Mouse (Mus musculus) hindbrain, postnatal 0 days (tissue): Measurements from ENCODE around the gene Tfec. TPM values are rescaled to one million over a fixed set of nuclear protein-coding genes. Genes with fewer than 3 reads are reported as not detected.

ENCODE experiments used
- ATAC-seq: fragments of 200-750 bp; cut with Nextera tagmentation; 2 replicates; pipeline ENCODE4 v1.8.0; 2017; ENCODE audit warnings: mild to moderate bottlenecking, moderate TSS enrichment, moderate library complexity
- DNase-seq: peaks from one replicate; pipeline ENCODE4 v3.0.0-alpha.2; 2015; ENCODE audit warnings: low spot score
- H3K27ac ChIP-seq: fragments of 300-500 bp; sonication (generic); 2 replicates; pipeline ENCODE4 v1.5.1; 2014; ENCODE audit warnings: mild to moderate bottlenecking
- H3K27me3 ChIP-seq: fragments of 300-500 bp; sonication (generic); 2 replicates; pipeline ENCODE4 v1.6.1; 2014; ENCODE audit warnings: low read length, mixed read lengths; ENCODE audit not compliant: insufficient read depth
- H3K36me3 ChIP-seq: fragments of 300-500 bp; sonication (generic); 2 replicates; pipeline ENCODE4 v1.6.1; 2014; ENCODE audit warnings: low read length, mixed read lengths; ENCODE audit not compliant: insufficient read depth
- H3K4me1 ChIP-seq: fragments of 300-500 bp; sonication (generic); 2 replicates; pipeline ENCODE4 v1.6.1; 2014; ENCODE audit warnings: antibody characterized with exemption, low read length, mixed read lengths; ENCODE audit not compliant: insufficient read depth
- H3K4me2 ChIP-seq: fragments of 300-500 bp; sonication (generic); 2 replicates; pipeline ENCODE4 v1.6.1; 2014; ENCODE audit warnings: low read depth, mild to moderate bottlenecking, low read length, moderate library complexity, mixed read lengths
- H3K4me3 ChIP-seq: fragments of 300-500 bp; sonication (generic); 2 replicates; pipeline ENCODE4 v1.5.1; 2014; ENCODE audit warnings: low read length
- H3K9ac ChIP-seq: fragments of 300-500 bp; sonication (generic); replicated peaks from 2 replicates; pipeline ENCODE4 v1.6.1; 2014; ENCODE audit warnings: mild to moderate bottlenecking, low read length, moderate library complexity, mixed read lengths
- H3K9me3 ChIP-seq: fragments of 300-500 bp; sonication (generic); 2 replicates; pipeline ENCODE4 v1.6.1; 2016; ENCODE audit warnings: low read length, mixed read lengths
- CTCF ChIP-seq: IDR thresholded peaks from 2 replicates; pipeline ENCODE4 v1.5.1; 2016; ENCODE audit warnings: antibody characterized with exemption, control low read depth, low read depth
- WGBS: fragments of 180-500 bp; shearing (Covaris S2); extraction: QIAGEN DNeasy Blood & Tissue Kit; methylation state at CpG from one replicate; pipeline ENCODE4 v1.1.7; 2014; 5-methylcytosine and 5-hydroxymethylcytosine counted together
- polyA plus RNA-seq: library from polyadenylated mRNA; unstranded; fragments of >200 nt; fragmentation: Nextera tagmentation; extraction: Ambion mirVana; gene quantifications from 2 replicates; pipeline ENCODE4 v1.2.1, GENCODE M21; 2015
- total RNA-seq: library from RNA; depleted of rRNA; stranded (reverse); fragments of >200 nt; gene quantifications from 2 replicates; pipeline ENCODE4 v1.2.3, GENCODE M21; 2014; rRNA removed

Tfec gene
- total and polyA plus RNA-seq, 2 experiments from 2014 or later = 0.47 TPM; not detected in 1

DNA sequence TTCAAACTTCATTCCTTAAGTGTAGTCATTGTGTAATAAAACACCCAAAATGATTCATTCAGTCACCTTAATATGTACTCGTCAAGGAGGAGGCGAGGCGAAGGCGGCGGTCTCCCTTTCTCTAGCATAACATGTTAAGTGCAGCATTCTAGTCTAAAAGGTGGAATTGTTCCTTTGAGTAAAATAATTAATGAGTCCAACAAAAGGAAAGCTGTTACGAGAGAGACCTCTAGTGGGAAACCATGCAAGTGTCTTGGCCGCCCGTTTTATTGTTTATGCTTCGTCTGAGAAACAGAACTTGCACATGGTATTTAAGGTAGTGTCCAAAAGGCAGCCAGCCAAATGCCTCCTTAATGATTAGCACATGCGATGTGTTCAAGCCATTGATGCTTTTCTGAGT lies 100.6 kb downstream of the Tfec start:
- no peak overlapping the region for H3K4me2 ChIP-seq
- DNase-seq (peak; percentile 83), ATAC-seq (peak; percentile 58; the same call in 1 of the 2 replicates)
- no peak overlapping the region for H3K4me3 ChIP-seq
- H3K9ac ChIP-seq = no peak overlapping the region
- 19% methylated on average over 10 of the region's 10 CpGs for WGBS
- peak; percentile 78 for TF ChIP-seq CTCF
- no peaks in the 10 kb centered on the region for H3K9me3 ChIP-seq
- H3K27ac ChIP-seq = no peak overlapping the region
- no peaks in the 10 kb centered on the region for H3K36me3 ChIP-seq
- no peaks in the 10 kb centered on the region for H3K27me3 ChIP-seq
- H3K4me1 ChIP-seq = no peaks in the 10 kb centered on the region

DNA sequence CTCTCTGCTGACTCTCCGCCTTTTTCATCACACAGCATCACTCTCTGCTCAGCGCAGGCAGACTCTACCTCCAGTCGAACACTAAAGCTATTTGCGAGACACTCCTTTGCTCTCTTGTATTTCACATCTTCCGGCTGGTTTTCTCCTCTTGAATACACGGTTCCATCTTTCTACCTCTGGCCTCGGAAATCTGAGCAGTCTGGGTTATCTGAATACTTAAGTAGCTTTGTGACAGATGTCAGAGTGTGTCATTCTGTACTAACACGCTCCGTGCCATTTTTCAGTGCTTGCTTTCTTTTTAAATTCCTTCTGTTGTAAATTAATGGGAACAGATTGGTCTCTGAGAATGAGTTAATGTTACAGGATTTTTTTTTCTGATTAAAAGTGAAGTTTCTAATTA lies 101.3 kb downstream of the Tfec start:
- no peak overlapping the region for H3K4me3 ChIP-seq
- H3K4me2 ChIP-seq = no peak overlapping the region
- no peak overlapping the region for H3K9ac ChIP-seq
- H3K27ac ChIP-seq = no peak overlapping the region
- no peak for DNase-seq
- no peaks in the 10 kb centered on the region for H3K36me3 ChIP-seq
- no peaks in the 10 kb centered on the region for H3K9me3 ChIP-seq
- no peaks in the 10 kb centered on the region for H3K27me3 ChIP-seq
- no peak for TF ChIP-seq CTCF
- H3K4me1 ChIP-seq = no peaks in the 10 kb centered on the region
- ATAC-seq = no peak
- WGBS = 64% methylated on average over 9 of the region's 9 CpGs

DNA sequence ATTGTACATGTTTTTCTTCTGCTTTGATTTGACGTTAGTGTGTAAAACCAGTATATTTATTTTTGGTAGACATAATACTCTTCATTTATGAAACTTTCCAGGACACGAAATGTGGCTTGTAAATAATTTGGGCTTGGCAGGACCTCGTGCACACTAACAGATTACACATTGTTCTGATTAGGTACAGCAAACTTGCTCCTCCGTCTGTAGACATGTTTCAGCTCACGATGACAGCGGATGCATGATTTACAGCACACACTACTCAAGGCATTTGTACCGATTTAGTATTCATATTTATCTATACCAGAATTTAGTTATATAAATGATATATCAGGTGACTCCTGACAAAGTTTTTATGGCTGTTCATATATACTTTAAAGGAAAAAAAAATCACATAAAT lies 104.2 kb downstream of the Tfec start:
- no peak overlapping the region for H3K9ac ChIP-seq
- no peak overlapping the region for H3K27ac ChIP-seq
- H3K4me3 ChIP-seq = no peak overlapping the region
- no peaks in the 10 kb centered on the region for H3K4me1 ChIP-seq
- no peak for ATAC-seq
- H3K36me3 ChIP-seq = no peaks in the 10 kb centered on the region
- H3K27me3 ChIP-seq = no peaks in the 10 kb centered on the region
- WGBS = 74% methylated on average over 7 of the region's 7 CpGs
- H3K9me3 ChIP-seq = no peaks in the 10 kb centered on the region
- no peak overlapping the region for H3K4me2 ChIP-seq
- DNase-seq = no peak
- TF ChIP-seq CTCF = no peak

DNA sequence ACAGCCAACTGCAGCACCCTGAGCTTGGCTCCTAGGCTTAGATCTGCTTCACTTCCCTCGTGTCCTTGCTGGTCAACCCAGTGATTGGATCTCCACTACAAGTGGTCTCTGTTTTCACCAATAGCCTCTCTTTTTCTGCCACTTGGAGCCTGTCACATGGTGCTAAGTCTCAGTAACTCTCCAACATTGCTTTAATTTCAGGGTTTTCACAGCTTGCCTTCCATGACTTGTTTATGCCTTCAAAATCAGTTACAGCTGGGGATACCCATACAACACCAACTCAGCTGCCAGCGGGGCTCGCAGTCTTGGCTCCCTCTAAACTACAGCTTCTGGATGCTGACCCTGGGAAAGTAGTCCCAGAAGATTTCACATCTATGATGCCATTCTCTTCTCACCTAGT lies 113.1 kb downstream of the Tfec start:
- H3K9me3 ChIP-seq = no peaks in the 10 kb centered on the region
- WGBS = 83% methylated on average over 3 of the region's 3 CpGs
- ATAC-seq (no peak), DNase-seq (no peak)
- no peaks in the 10 kb centered on the region for H3K27me3 ChIP-seq
- no peak for TF ChIP-seq CTCF
- H3K36me3 ChIP-seq = no peaks in the 10 kb centered on the region
- H3K4me1 ChIP-seq = no peaks in the 10 kb centered on the region
- no peak overlapping the region for H3K9ac ChIP-seq
- no peak overlapping the region for H3K4me3 ChIP-seq
- no peak overlapping the region for H3K4me2 ChIP-seq
- no peak overlapping the region for H3K27ac ChIP-seq

Other genes with a start within 250 kb of the Tfec start
- 31.3 and 42.4 TPM in 2 replicates for gene Tes, start 166.7 kb upstream of the Tfec start, total RNA-seq
- 23.5 and 26.0 TPM in 2 replicates for gene Tes, start 166.7 kb upstream of the Tfec start, polyA plus RNA-seq